Mouse (Mus musculus) liver, embryonic 12.5 days (tissue): Measurements from ENCODE around the gene Piezo1. TPM values are rescaled to one million over a fixed set of nuclear protein-coding genes. Genes with fewer than 3 reads are reported as not detected.

ENCODE experiments used
- ATAC-seq: fragments of 200-750 bp; cut with Nextera tagmentation; 2 replicates; pipeline ENCODE4 v1.8.0; 2017; ENCODE audit warnings: moderate number of reproducible peaks, mild to moderate bottlenecking, moderate library complexity
- H3K27ac ChIP-seq: fragments of 300-500 bp; sonication (generic); 2 replicates; pipeline ENCODE4 v1.5.1; 2016; ENCODE audit warnings: mild to moderate bottlenecking
- H3K27me3 ChIP-seq: fragments of 300-500 bp; sonication (generic); replicated peaks from 2 replicates; pipeline ENCODE4 v1.6.1; 2016; ENCODE audit warnings: mild to moderate bottlenecking, moderate library complexity
- H3K36me3 ChIP-seq: fragments of 300-500 bp; sonication (generic); 2 replicates; pipeline ENCODE4 v1.6.1; 2016; ENCODE audit warnings: mild to moderate bottlenecking, moderate library complexity
- H3K4me1 ChIP-seq: fragments of 300-500 bp; sonication (generic); 2 replicates; pipeline ENCODE4 v1.6.1; 2016
- H3K4me2 ChIP-seq: fragments of 300-500 bp; sonication (generic); 2 replicates; pipeline ENCODE4 v1.6.1; 2016; ENCODE audit warnings: mild to moderate bottlenecking, moderate library complexity
- H3K4me3 ChIP-seq: fragments of 300-500 bp; sonication (generic); 2 replicates; pipeline ENCODE4 v1.5.1; 2016; ENCODE audit warnings: mild to moderate bottlenecking, moderate library complexity
- H3K9ac ChIP-seq: fragments of 300-500 bp; sonication (generic); 2 replicates; pipeline ENCODE4 v1.6.1; 2016; ENCODE audit warnings: mild to moderate bottlenecking, moderate library complexity
- H3K9me3 ChIP-seq: fragments of 300-500 bp; sonication (generic); replicated peaks from 2 replicates; pipeline ENCODE4 v1.6.1; 2016; ENCODE audit warnings: mild to moderate bottlenecking, moderate library complexity
- WGBS: fragments of 180-500 bp; shearing (Covaris S2); methylation state at CpG from one replicate; pipeline ENCODE4 v1.1.7; 2016; ENCODE audit not compliant: insufficient replicate concordance; 5-methylcytosine and 5-hydroxymethylcytosine counted together
- polyA plus RNA-seq: library from polyadenylated mRNA; unstranded; fragments of >200 nt; fragmentation: Nextera tagmentation; extraction: Ambion mirVana; gene quantifications from 2 replicates; pipeline ENCODE4 v1.2.1, GENCODE M21; 2016

Gene Piezo1
- polyA plus RNA-seq, 1 experiment from 2014 or later, result 21.7 TPM

- Histone ChIP-seq H3K27ac (peak overlapping the region; percentile 67), H3K4me1 (peaks cover 68% of the 10 kb centered on the region), H3K9ac (peak overlapping the region; percentile 68), H3K9me3 (no peaks in the 10 kb centered on the region), H3K4me3 (peak overlapping the region; percentile 41), H3K4me2 (peak overlapping the region; percentile 64), H3K27me3 (no peaks in the 10 kb centered on the region), H3K36me3 (no peaks in the 10 kb centered on the region)
- WGBS, result 20% methylated on average over 12 of the region's 12 CpGs
- ATAC-seq, result peak; percentile 75
These were observed 5.2 kb upstream of the Piezo1 start for GRCm38 (mm10) chr8:122556030-122557009.

GRCm38 (mm10) chr8:122554786-122555185 lies 3.7 kb upstream of the Piezo1 start:
- no peak overlapping the region for H3K4me2 ChIP-seq
- H3K27ac ChIP-seq, result no peak overlapping the region
- H3K36me3 ChIP-seq, result no peaks in the 10 kb centered on the region
- no peak overlapping the region for H3K9ac ChIP-seq
- peaks cover 73% of the 10 kb centered on the region for H3K4me1 ChIP-seq
- no peaks in the 10 kb centered on the region for H3K27me3 ChIP-seq
- no peak overlapping the region for H3K4me3 ChIP-seq
- 83% methylated on average over 6 of the region's 6 CpGs for WGBS
- ATAC-seq, result no peak
- no peaks in the 10 kb centered on the region for H3K9me3 ChIP-seq

DNA sequence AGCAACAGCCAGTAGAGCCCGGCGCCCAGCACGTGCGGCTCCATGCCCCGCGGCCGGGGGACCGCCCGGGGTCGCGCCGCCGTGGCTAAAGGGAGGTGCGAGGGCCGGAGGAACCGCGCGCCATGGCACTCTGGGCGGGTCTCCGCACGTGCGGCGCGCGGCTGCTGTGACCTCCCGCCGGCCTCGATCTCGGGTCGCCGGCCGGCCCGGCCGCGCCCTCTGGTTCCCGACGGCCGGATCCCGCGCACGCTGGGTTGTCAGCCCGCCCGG lies 199 bp downstream of the Piezo1 start:
- H3K4me2 ChIP-seq, result peak overlapping the region; percentile 98
- under 1% methylated on average over 43 of the region's 43 CpGs for WGBS
- H3K9me3 ChIP-seq, result no peaks in the 10 kb centered on the region
- peak overlapping the region; percentile 99 for H3K9ac ChIP-seq
- H3K27me3 ChIP-seq, result no peaks in the 10 kb centered on the region
- peaks cover 77% of the 10 kb centered on the region for H3K4me1 ChIP-seq
- peak overlapping the region; percentile 93 for H3K4me3 ChIP-seq
- H3K36me3 ChIP-seq, result peaks cover 14% of the 10 kb centered on the region
- peak; percentile 9 for ATAC-seq
- H3K27ac ChIP-seq, result peak overlapping the region; percentile 98

GRCm38 (mm10) chr8:122550234-122550994 lies 715 bp downstream of the Piezo1 start:
- peaks cover 14% of the 10 kb centered on the region for H3K36me3 ChIP-seq
- 2% methylated on average over 52 of the region's 52 CpGs for WGBS
- peak overlapping the region; percentile 98 for H3K4me2 ChIP-seq
- no peaks in the 10 kb centered on the region for H3K27me3 ChIP-seq
- H3K9me3 ChIP-seq, result no peaks in the 10 kb centered on the region
- H3K27ac ChIP-seq, result peak overlapping the region; percentile 98
- ATAC-seq, result peak; percentile 22; the same call in 1 of the 2 replicates
- peak overlapping the region; percentile 93 for H3K4me3 ChIP-seq
- H3K9ac ChIP-seq, result peak overlapping the region; percentile 99
- peaks cover 77% of the 10 kb centered on the region for H3K4me1 ChIP-seq

DNA sequence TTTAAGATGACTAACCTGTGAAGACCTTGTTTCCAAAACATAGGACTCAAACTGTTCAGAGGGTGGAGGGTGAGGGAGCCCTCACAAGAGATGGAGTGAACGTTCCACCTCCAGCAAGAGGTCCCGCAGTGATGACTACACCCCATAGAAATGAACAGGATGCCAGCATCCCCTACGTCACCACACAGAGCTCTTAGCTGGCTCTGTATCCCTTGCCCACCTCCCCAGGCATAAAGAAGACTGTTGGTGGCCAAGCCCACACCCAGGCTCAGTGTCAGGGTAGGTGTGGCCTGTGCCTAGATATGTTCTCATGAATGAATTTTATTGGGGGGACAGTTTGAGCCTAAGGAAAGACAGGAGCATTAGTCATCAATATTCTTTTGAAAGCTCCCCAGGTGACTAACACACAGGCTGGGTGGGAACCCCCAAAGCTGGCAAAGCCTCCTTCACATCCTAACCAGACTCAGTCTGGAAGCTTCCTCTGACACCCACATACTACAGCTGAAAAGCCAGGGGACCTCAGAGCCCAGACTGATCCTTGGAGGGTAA lies 2.2 kb downstream of the Piezo1 start:
- Histone ChIP-seq H3K4me2 (peak overlapping the region; percentile 98), H3K4me3 (peak overlapping the region; percentile 93), H3K27me3 (no peaks in the 10 kb centered on the region), H3K27ac (peak overlapping the region; percentile 98), H3K36me3 (peaks cover 27% of the 10 kb centered on the region), H3K9me3 (no peaks in the 10 kb centered on the region), H3K4me1 (peaks cover 77% of the 10 kb centered on the region), H3K9ac (peak overlapping the region; percentile 99)
- WGBS, result 65% methylated on average over 3 of the region's 3 CpGs
- ATAC-seq, result no peak

- WGBS, result 27% methylated on average over 13 of the region's 13 CpGs
- ATAC-seq, result no peak
- H3K4me3 ChIP-seq, result peak overlapping the region; percentile 93
These were observed 2.8 kb downstream of the Piezo1 start for GRCm38 (mm10) chr8:122548331-122548730.

DNA sequence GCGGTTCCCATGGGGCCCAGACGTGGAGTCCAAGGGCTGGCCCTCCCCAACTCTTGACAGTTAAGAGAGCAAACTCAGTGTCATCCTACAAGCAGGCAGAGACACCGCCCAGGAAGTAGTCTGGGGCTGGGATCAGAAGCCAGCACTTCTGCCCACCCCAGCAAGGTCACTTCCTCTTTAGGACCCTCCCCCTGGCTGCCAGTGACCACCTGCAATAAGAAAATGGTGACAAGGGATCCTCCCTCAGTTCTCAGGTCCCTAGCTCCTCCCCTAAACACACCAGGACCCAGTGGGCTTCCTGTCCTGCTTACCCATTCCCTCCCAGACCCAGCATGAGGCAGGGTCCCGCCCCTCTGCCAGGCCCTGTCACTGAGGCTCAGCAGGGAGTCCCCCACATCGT lies 3.3 kb downstream of the Piezo1 start:
- peak overlapping the region; percentile 93 for H3K4me3 ChIP-seq
- H3K27me3 ChIP-seq, result no peaks in the 10 kb centered on the region
- peak overlapping the region; percentile 99 for H3K9ac ChIP-seq
- H3K9me3 ChIP-seq, result no peaks in the 10 kb centered on the region
- ATAC-seq, result peak; percentile 71
- H3K4me2 ChIP-seq, result peak overlapping the region; percentile 98
- 4% methylated on average over 5 of the region's 5 CpGs for WGBS
- H3K27ac ChIP-seq, result peak overlapping the region; percentile 98
- peaks cover 81% of the 10 kb centered on the region for H3K4me1 ChIP-seq
- H3K36me3 ChIP-seq, result peaks cover 38% of the 10 kb centered on the region

More at GRCm38 (mm10) chr8:122548331-122548730, 2.8 kb downstream of the Piezo1 start:
- no peaks in the 10 kb centered on the region for H3K9me3 ChIP-seq
- H3K27ac ChIP-seq, result peak overlapping the region; percentile 98
- no peaks in the 10 kb centered on the region for H3K27me3 ChIP-seq
- peaks cover 33% of the 10 kb centered on the region for H3K36me3 ChIP-seq
- H3K9ac ChIP-seq, result peak overlapping the region; percentile 99
- H3K4me1 ChIP-seq, result peaks cover 77% of the 10 kb centered on the region
- H3K4me2 ChIP-seq, result peak overlapping the region; percentile 98

GRCm38 (mm10) chr8:122546811-122547453 lies 4.2 kb downstream of the Piezo1 start:
- 61% methylated on average over 24 of the region's 24 CpGs for WGBS
- Histone ChIP-seq H3K9ac (peak overlapping the region; percentile 99), H3K36me3 (peaks cover 47% of the 10 kb centered on the region), H3K4me3 (peak overlapping the region; percentile 93), H3K4me2 (peak overlapping the region; percentile 98), H3K27ac (peak overlapping the region; percentile 98), H3K4me1 (peaks cover 87% of the 10 kb centered on the region), H3K27me3 (no peaks in the 10 kb centered on the region), H3K9me3 (no peaks in the 10 kb centered on the region)
- no peak for ATAC-seq

DNA sequence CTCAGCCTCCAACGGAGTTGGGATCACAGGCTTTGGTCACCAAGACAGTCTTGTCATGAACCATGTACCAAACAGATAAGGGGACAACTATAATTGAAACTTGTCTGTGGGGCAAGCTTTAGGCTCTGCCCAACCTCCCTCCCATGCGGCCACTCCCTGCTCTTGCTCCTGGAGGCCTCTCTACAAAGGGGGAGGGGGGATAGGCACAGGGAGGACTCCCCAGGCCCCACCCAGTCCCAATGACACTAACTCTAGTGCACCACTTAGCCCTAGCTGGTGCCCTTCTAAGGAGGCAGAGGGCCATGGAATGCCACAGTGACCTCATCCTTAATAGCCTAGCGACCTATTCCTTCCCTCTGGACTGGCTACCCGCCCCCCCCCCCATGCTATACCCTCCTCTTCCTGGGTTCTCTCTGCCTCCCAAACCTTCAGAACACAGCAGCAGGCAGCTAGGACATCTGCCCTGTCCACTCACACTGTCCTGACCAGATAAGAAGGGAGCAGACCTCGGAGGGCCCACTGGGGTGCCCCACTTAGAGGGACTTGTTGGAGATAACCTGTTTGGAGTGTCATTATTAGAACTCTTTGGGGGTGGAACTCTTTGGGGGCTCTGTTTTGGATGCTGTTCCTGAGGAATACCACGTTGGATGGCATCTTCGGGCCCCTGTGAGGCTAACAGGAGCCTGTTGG lies 4.9 kb downstream of the Piezo1 start:
- peak overlapping the region; percentile 99 for H3K9ac ChIP-seq
- H3K4me2 ChIP-seq, result peak overlapping the region; percentile 98
- H3K9me3 ChIP-seq, result no peaks in the 10 kb centered on the region
- H3K4me3 ChIP-seq, result peak overlapping the region; percentile 93
- 21% methylated on average over 7 of the region's 7 CpGs for WGBS
- H3K27me3 ChIP-seq, result no peaks in the 10 kb centered on the region
- H3K36me3 ChIP-seq, result peaks cover 54% of the 10 kb centered on the region
- ATAC-seq, result peak; percentile 88
- H3K4me1 ChIP-seq, result peaks cover 91% of the 10 kb centered on the region
- peak overlapping the region; percentile 98 for H3K27ac ChIP-seq

GRCm38 (mm10) chr8:122544138-122544537 lies 7.0 kb downstream of the Piezo1 start:
- peak overlapping the region; percentile 99; the same call in 1 of the 2 replicates for H3K9ac ChIP-seq
- 76% methylated on average over 8 of the region's 8 CpGs for WGBS
- H3K27ac ChIP-seq, result peak overlapping the region; percentile 98
- no peak for ATAC-seq
- peaks cover 100% of the 10 kb centered on the region for H3K4me1 ChIP-seq
- H3K4me2 ChIP-seq, result peak overlapping the region; percentile 98; the same call in 1 of the 2 replicates
- no peaks in the 10 kb centered on the region for H3K9me3 ChIP-seq
- no peak overlapping the region for H3K4me3 ChIP-seq
- H3K36me3 ChIP-seq, result peaks cover 69% of the 10 kb centered on the region
- H3K27me3 ChIP-seq, result no peaks in the 10 kb centered on the region
